Mouse (Mus musculus) stomach, embryonic 16.5 days (tissue): Measurements from ENCODE around the gene Alg9. TPM values are rescaled to one million over a fixed set of nuclear protein-coding genes. Genes with fewer than 3 reads are reported as not detected.
A peak's percentile ranks its signal among the peaks of the same experiment; 100 is the strongest.

Source experiments
- ATAC-seq: fragments of 200-750 bp; cut with Nextera tagmentation; 2 replicates; pipeline ENCODE4 v1.8.0; 2017; ENCODE audit warnings: moderate number of reproducible peaks, moderate TSS enrichment; ENCODE audit not compliant: insufficient read depth, low FRiP score
- H3K27ac ChIP-seq: fragments of 300-500 bp; sonication (generic); 2 replicates; pipeline ENCODE4 v1.5.1; 2014; ENCODE audit warnings: low read length
- H3K27me3 ChIP-seq: fragments of 300-500 bp; sonication (generic); 2 replicates; pipeline ENCODE4 v1.6.1; 2014; ENCODE audit warnings: low read length, control low read depth, mixed read lengths; ENCODE audit not compliant: control insufficient read depth, insufficient read depth
- H3K36me3 ChIP-seq: fragments of 300-500 bp; sonication (generic); 2 replicates; pipeline ENCODE4 v1.6.1; 2014; ENCODE audit warnings: low read length; ENCODE audit not compliant: control insufficient read depth, insufficient read depth
- H3K4me1 ChIP-seq: fragments of 300-500 bp; sonication (generic); 2 replicates; pipeline ENCODE4 v1.6.1; 2014; ENCODE audit warnings: low read length, control low read depth, mixed read lengths; ENCODE audit not compliant: control insufficient read depth, insufficient read depth
- H3K4me2 ChIP-seq: fragments of 300-500 bp; sonication (generic); 2 replicates; pipeline ENCODE4 v1.6.1; 2014; ENCODE audit warnings: low read depth, low read length, mixed read lengths
- H3K4me3 ChIP-seq: fragments of 300-500 bp; sonication (generic); replicated peaks from 2 replicates; pipeline ENCODE4 v1.5.1; 2014; ENCODE audit warnings: mild to moderate bottlenecking, low read length
- H3K9ac ChIP-seq: fragments of 300-500 bp; sonication (generic); 2 replicates; pipeline ENCODE4 v1.6.1; 2014; ENCODE audit warnings: low read length
- H3K9me3 ChIP-seq: fragments of 300-500 bp; sonication (generic); replicated peaks from 2 replicates; pipeline ENCODE4 v1.6.1; 2016; ENCODE audit warnings: low read length, control low read depth; ENCODE audit not compliant: control insufficient read depth
- WGBS: fragments of 180-500 bp; shearing (Covaris S2); extraction: QIAGEN DNeasy Blood & Tissue Kit; methylation state at CpG from one replicate; pipeline ENCODE4 v1.1.7; 2014; 5-methylcytosine and 5-hydroxymethylcytosine counted together
- polyA plus RNA-seq: library from polyadenylated mRNA; unstranded; fragments of >200 nt; fragmentation: Nextera tagmentation; extraction: Ambion mirVana; gene quantifications from 2 replicates; pipeline ENCODE4 v1.2.1, GENCODE M21; 2015

The Alg9 gene
- polyA plus RNA-seq, 1 experiment from 2014 or later, result 36.7 TPM

- no peak overlapping the region for H3K27ac ChIP-seq
- no peak overlapping the region for H3K9ac ChIP-seq
- H3K4me3 ChIP-seq, result no peak overlapping the region
- ATAC-seq, result no peak
- H3K27me3 ChIP-seq, result no peaks in the 10 kb centered on the region
- WGBS, result 85% methylated on average over 14 of the region's 14 CpGs
- no peaks in the 10 kb centered on the region for H3K9me3 ChIP-seq
- H3K36me3 ChIP-seq, result no peaks in the 10 kb centered on the region
- no peak overlapping the region for H3K4me2 ChIP-seq
- H3K4me1 ChIP-seq, result peaks cover 6% of the 10 kb centered on the region
Observed at GRCm38 (mm10) chr9:50740867-50741784, 33.7 kb upstream of the Alg9 start.

- peaks cover 6% of the 10 kb centered on the region for H3K4me1 ChIP-seq
- no peak overlapping the region for H3K4me2 ChIP-seq
- no peaks in the 10 kb centered on the region for H3K27me3 ChIP-seq
- ATAC-seq, result no peak
- H3K9ac ChIP-seq, result no peak overlapping the region
- no peaks in the 10 kb centered on the region for H3K36me3 ChIP-seq
- H3K4me3 ChIP-seq, result no peak overlapping the region
- H3K9me3 ChIP-seq, result no peaks in the 10 kb centered on the region
- no peak overlapping the region for H3K27ac ChIP-seq
- WGBS, result 78% methylated on average over 3 of the region's 3 CpGs
Observed at GRCm38 (mm10) chr9:50742261-50742660, 32.6 kb upstream of the Alg9 start.

- H3K4me2 ChIP-seq, result no peak overlapping the region
- no peak overlapping the region for H3K27ac ChIP-seq
- no peak for ATAC-seq
- H3K4me1 ChIP-seq, result peaks cover 6% of the 10 kb centered on the region
- H3K9ac ChIP-seq, result no peak overlapping the region
- H3K36me3 ChIP-seq, result no peaks in the 10 kb centered on the region
- H3K9me3 ChIP-seq, result no peaks in the 10 kb centered on the region
- no peaks in the 10 kb centered on the region for H3K27me3 ChIP-seq
- no peak overlapping the region for H3K4me3 ChIP-seq
- WGBS, result 63% methylated on average over 2 of the region's 2 CpGs
Observed at GRCm38 (mm10) chr9:50742744-50743143, 32.1 kb upstream of the Alg9 start.

GRCm38 (mm10) chr9:50745806-50746205, 29.0 kb upstream of the Alg9 start:
- Histone ChIP-seq H3K4me1 (no peaks in the 10 kb centered on the region), H3K9me3 (no peaks in the 10 kb centered on the region), H3K4me2 (peak overlapping the region; percentile 53), H3K36me3 (no peaks in the 10 kb centered on the region), H3K27ac (peak overlapping the region; percentile 84), H3K9ac (peak overlapping the region; percentile 68), H3K4me3 (peak overlapping the region; percentile 50), H3K27me3 (no peaks in the 10 kb centered on the region)
- peak; percentile 69 for ATAC-seq
- whole genome bisulfite sequencing, result 10% methylated on average over 7 of the region's 7 CpGs

- WGBS, result 2% methylated on average over 19 of the region's 19 CpGs
- H3K9me3 ChIP-seq, result no peaks in the 10 kb centered on the region
Observed at GRCm38 (mm10) chr9:50746214-50746677, 28.6 kb upstream of the Alg9 start, which contains the start of gene 2310030G06Rik. Gene 2310030G06Rik, minus strand, starts transcription at chr9:50746536.

GRCm38 (mm10) chr9:50750706-50751105, 24.1 kb upstream of the Alg9 start:
- no peak overlapping the region for H3K27ac ChIP-seq
- H3K9ac ChIP-seq, result no peak overlapping the region
- ATAC-seq, result no peak
- 73% methylated on average over 6 of the region's 6 CpGs for WGBS
- no peak overlapping the region for H3K4me2 ChIP-seq
- no peaks in the 10 kb centered on the region for H3K9me3 ChIP-seq
- no peaks in the 10 kb centered on the region for H3K36me3 ChIP-seq
- no peak overlapping the region for H3K4me3 ChIP-seq
- no peaks in the 10 kb centered on the region for H3K27me3 ChIP-seq
- H3K4me1 ChIP-seq, result peaks cover 12% of the 10 kb centered on the region

More at GRCm38 (mm10) chr9:50746214-50746677, 28.6 kb upstream of the Alg9 start, which contains the start of gene 2310030G06Rik:
- Histone ChIP-seq H3K36me3 (no peaks in the 10 kb centered on the region), H3K4me1 (no peaks in the 10 kb centered on the region), H3K4me2 (peak within 1 kb of the TSS; percentile 53), H3K27ac (peak within 1 kb of the TSS; percentile 84), H3K27me3 (no peaks in the 10 kb centered on the region), H3K4me3 (peak within 1 kb of the TSS; percentile 50), H3K9ac (peak within 1 kb of the TSS; percentile 68)
- peak; percentile 71 for ATAC-seq

- ATAC-seq, result no peak
- H3K4me1 ChIP-seq, result peaks cover 12% of the 10 kb centered on the region
- no peaks in the 10 kb centered on the region for H3K27me3 ChIP-seq
- peak within 1 kb of the TSS; percentile 47; the same call in 1 of the 2 replicates for H3K4me2 ChIP-seq
- peak within 1 kb of the TSS; percentile 1; the same call in 1 of the 2 replicates for H3K4me3 ChIP-seq
- WGBS, result 66% methylated on average over 22 of the region's 22 CpGs
- peak within 1 kb of the TSS; percentile 58; the same call in 1 of the 2 replicates for H3K9ac ChIP-seq
- peak within 1 kb of the TSS; percentile 82; the same call in 1 of the 2 replicates for H3K27ac ChIP-seq
- H3K36me3 ChIP-seq, result no peaks in the 10 kb centered on the region
- no peaks in the 10 kb centered on the region for H3K9me3 ChIP-seq
Observed at GRCm38 (mm10) chr9:50751323-50751722, 23.5 kb upstream of the Alg9 start, which contains the start of gene Cryab. Gene Cryab, plus strand, starts transcription at chr9:50751325.

- H3K27ac ChIP-seq, result peak within 1 kb of the TSS; percentile 82
- ATAC-seq, result peak; percentile 63
- no peaks in the 10 kb centered on the region for H3K27me3 ChIP-seq
- no peaks in the 10 kb centered on the region for H3K36me3 ChIP-seq
- H3K9ac ChIP-seq, result peak within 1 kb of the TSS; percentile 61
- no peaks in the 10 kb centered on the region for H3K9me3 ChIP-seq
- H3K4me2 ChIP-seq, result peak within 1 kb of the TSS; percentile 47
- WGBS, result 65% methylated on average over 14 of the region's 14 CpGs
- peaks cover 12% of the 10 kb centered on the region for H3K4me1 ChIP-seq
- H3K4me3 ChIP-seq, result peak within 1 kb of the TSS; percentile 42
Observed at GRCm38 (mm10) chr9:50752054-50752602, 22.7 kb upstream of the Alg9 start, which contains the start of gene Hspb2. Gene Hspb2, minus strand, starts transcription at chr9:50752354.
